Mouse (Mus musculus) thymus, postnatal 25 days (tissue): ENCODE results near the gene Hectd4.

ENCODE experiments used
- DNase-seq: peaks from one replicate; pipeline ENCODE4 v3.0.0; 2022

Gene Hectd4

GRCm38 (mm10) chr5:121398146-121398964 lies 178.3 kb downstream of the Hectd4 start:
- DNase-seq: no peak

- DNase-seq: no peak
Observed at GRCm38 (mm10) chr5:121398965-121399462, 179.0 kb downstream of the Hectd4 start.

- DNase-seq: no peak
Observed at GRCm38 (mm10) chr5:121399540-121399939, 179.5 kb downstream of the Hectd4 start.

- no peak for DNase-seq
Observed at GRCm38 (mm10) chr5:121400064-121400463, 180.0 kb downstream of the Hectd4 start.

- DNase-seq: no peak
Observed at GRCm38 (mm10) chr5:121400849-121401248, 180.8 kb downstream of the Hectd4 start.

GRCm38 (mm10) chr5:121407856-121408255 lies 187.8 kb downstream of the Hectd4 start:
- no peak for DNase-seq

GRCm38 (mm10) chr5:121410975-121411374 lies 191.0 kb downstream of the Hectd4 start:
- DNase-seq: no peak
